Mouse (Mus musculus) embryonic facial prominence, embryonic 14.5 days (tissue): ENCODE results near the gene Cacna1e. TPM values are rescaled to one million over a fixed set of nuclear protein-coding genes. Genes with fewer than 3 reads are reported as not detected.

ENCODE experiments used
- ATAC-seq: fragments of 200-750 bp; cut with Nextera tagmentation; 2 replicates; pipeline ENCODE4 v1.8.0; 2017; ENCODE audit warnings: low read depth, moderate number of reproducible peaks, moderate TSS enrichment
- DNase-seq: peaks from one replicate; pipeline ENCODE4 v3.0.0-alpha.2; 2015; ENCODE audit warnings: low spot score
- H3K27ac ChIP-seq: fragments of 300-500 bp; sonication (generic); replicated peaks from 2 replicates; pipeline ENCODE4 v1.5.1; 2014; ENCODE audit warnings: low read depth, mild to moderate bottlenecking, low read length, moderate library complexity
- H3K27me3 ChIP-seq: fragments of 300-500 bp; sonication (generic); replicated peaks from 2 replicates; pipeline ENCODE4 v1.6.1; 2014; ENCODE audit warnings: low read length; ENCODE audit not compliant: control insufficient read depth, insufficient read depth
- H3K36me3 ChIP-seq: fragments of 300-500 bp; sonication (generic); 2 replicates; pipeline ENCODE4 v1.6.1; 2014; ENCODE audit warnings: low read length, mixed read lengths; ENCODE audit not compliant: control insufficient read depth, insufficient read depth
- H3K4me1 ChIP-seq: fragments of 300-500 bp; sonication (generic); 2 replicates; pipeline ENCODE4 v1.6.1; 2014; ENCODE audit warnings: antibody characterized with exemption, low read length; ENCODE audit not compliant: control insufficient read depth, insufficient read depth
- H3K4me2 ChIP-seq: fragments of 300-500 bp; sonication (generic); 2 replicates; pipeline ENCODE4 v1.6.1; 2014; ENCODE audit warnings: low read depth, mild to moderate bottlenecking, low read length, moderate library complexity, mixed read lengths
- H3K4me3 ChIP-seq: fragments of 300-500 bp; sonication (generic); 2 replicates; pipeline ENCODE4 v1.5.1; 2014; ENCODE audit warnings: low read depth, mild to moderate bottlenecking, low read length
- H3K9ac ChIP-seq: fragments of 300-500 bp; sonication (generic); 2 replicates; pipeline ENCODE4 v1.6.1; 2014; ENCODE audit warnings: low read depth, mild to moderate bottlenecking, low read length, moderate library complexity, mixed read lengths
- H3K9me3 ChIP-seq: fragments of 300-500 bp; sonication (generic); 2 replicates; pipeline ENCODE4 v1.6.1; 2016; ENCODE audit warnings: low read length; ENCODE audit not compliant: control insufficient read depth
- WGBS: fragments of 180-500 bp; shearing (Covaris S2); extraction: QIAGEN DNeasy Blood & Tissue Kit; methylation state at CpG from one replicate; pipeline ENCODE4 v1.1.7; 2014; 5-methylcytosine and 5-hydroxymethylcytosine counted together
- polyA plus RNA-seq: library from polyadenylated mRNA; unstranded; fragments of >200 nt; fragmentation: Nextera tagmentation; extraction: Ambion mirVana; gene quantifications from 2 replicates; pipeline ENCODE4 v1.2.1, GENCODE M21; 2014

Gene Cacna1e
- polyA plus RNA-seq, 1 experiment from 2014 or later: 0.99 TPM

DNA sequence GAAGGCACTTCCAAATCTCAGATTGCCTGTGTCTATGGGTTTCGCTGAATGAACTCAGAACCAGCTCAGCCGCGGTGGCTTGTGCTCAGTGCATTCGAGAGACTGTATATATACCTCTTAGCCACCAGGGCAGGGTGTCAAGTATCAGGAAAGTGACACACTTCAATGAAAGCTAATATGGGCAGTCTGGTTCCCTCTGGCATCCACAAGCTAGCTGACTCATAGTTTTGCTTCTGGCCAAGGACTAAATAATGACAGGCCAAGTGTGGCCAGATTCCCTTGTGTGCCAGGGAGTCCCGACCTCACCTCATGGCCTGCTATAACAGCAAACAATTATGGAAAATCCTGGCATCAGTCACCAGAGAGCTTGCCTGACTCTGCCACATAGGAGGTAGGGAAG, 422.8 kb downstream of the Cacna1e start:
- no peak overlapping the region for H3K4me2 ChIP-seq
- no peak overlapping the region for H3K4me3 ChIP-seq
- DNase-seq: peak; percentile 18
- no peak overlapping the region for H3K27ac ChIP-seq
- no peaks in the 10 kb centered on the region for H3K27me3 ChIP-seq
- no peak overlapping the region for H3K9ac ChIP-seq
- WGBS: 57% methylated on average over 5 of the region's 5 CpGs
- H3K4me1 ChIP-seq: no peaks in the 10 kb centered on the region
- peak; percentile 50; the same call in 1 of the 2 replicates for ATAC-seq
- no peaks in the 10 kb centered on the region for H3K36me3 ChIP-seq
- H3K9me3 ChIP-seq: no peaks in the 10 kb centered on the region

- WGBS: 86% methylated on average over 7 of the region's 7 CpGs
- Histone ChIP-seq H3K9me3 (no peaks in the 10 kb centered on the region), H3K27ac (no peak overlapping the region), H3K36me3 (no peaks in the 10 kb centered on the region), H3K4me2 (no peak overlapping the region), H3K9ac (no peak overlapping the region), H3K27me3 (no peaks in the 10 kb centered on the region), H3K4me3 (no peak overlapping the region), H3K4me1 (no peaks in the 10 kb centered on the region)
- DNase-seq (no peak), ATAC-seq (no peak)
Observed at GRCm38 (mm10) chr1:154460067-154460466, 424.2 kb downstream of the Cacna1e start.

DNA sequence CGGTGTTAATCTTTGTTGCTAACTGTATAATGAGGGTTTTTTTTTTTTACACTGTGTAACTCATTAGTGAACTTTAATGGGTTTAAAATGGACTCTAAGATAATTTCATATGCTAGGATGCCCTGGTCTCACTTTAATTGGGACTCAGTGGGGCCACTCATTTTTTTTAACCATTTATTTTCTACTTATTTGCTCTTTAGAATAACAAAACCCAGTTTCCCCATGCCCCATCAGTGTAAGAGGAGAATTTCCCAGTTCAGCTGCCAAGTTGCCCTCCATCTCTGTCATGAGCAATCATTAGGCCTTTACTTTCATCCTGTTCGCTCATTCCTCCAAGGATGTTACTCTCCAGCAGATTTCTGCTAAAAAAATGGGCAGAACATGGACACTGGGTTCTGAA, 425.7 kb downstream of the Cacna1e start:
- H3K4me2 ChIP-seq: no peak overlapping the region
- no peak overlapping the region for H3K27ac ChIP-seq
- ATAC-seq: no peak
- WGBS: 88% methylated on average over 2 of the region's 2 CpGs
- H3K9me3 ChIP-seq: no peaks in the 10 kb centered on the region
- no peak overlapping the region for H3K4me3 ChIP-seq
- no peak overlapping the region for H3K9ac ChIP-seq
- no peaks in the 10 kb centered on the region for H3K36me3 ChIP-seq
- H3K4me1 ChIP-seq: no peaks in the 10 kb centered on the region
- DNase-seq: no peak
- H3K27me3 ChIP-seq: no peaks in the 10 kb centered on the region

DNA sequence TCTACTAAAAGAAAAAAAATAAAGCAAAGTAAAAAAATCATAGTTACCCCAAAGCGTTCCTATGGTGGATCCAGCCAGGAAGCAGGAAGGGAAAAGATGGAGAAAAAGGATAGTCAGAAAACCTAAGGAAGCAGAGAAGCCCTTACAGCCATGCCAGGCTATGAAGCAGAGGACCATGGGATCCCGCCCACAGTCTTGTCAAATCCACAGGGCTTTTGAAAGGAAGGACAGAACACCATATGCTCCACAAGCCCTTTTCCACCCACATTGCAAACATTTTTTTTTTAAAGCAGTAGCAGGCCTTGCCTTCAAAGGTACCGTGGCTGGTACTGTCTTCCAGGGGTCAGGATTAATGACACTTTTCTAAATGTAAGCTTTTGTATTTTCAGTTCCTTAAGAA, 433.5 kb downstream of the Cacna1e start:
- ATAC-seq: no peak
- no peak overlapping the region for H3K4me2 ChIP-seq

GRCm38 (mm10) chr1:154446456-154446855, 437.8 kb downstream of the Cacna1e start:
- WGBS: 48% methylated on average over 3 of the region's 3 CpGs
- DNase-seq (peak; percentile 8), ATAC-seq (no peak)

More for the DNA sequence above, 433.5 kb downstream of the Cacna1e start:
- no peaks in the 10 kb centered on the region for H3K36me3 ChIP-seq
- H3K4me3 ChIP-seq: no peak overlapping the region
- 78% methylated on average over 3 of the region's 3 CpGs for WGBS
- no peaks in the 10 kb centered on the region for H3K27me3 ChIP-seq
- no peak overlapping the region for H3K9ac ChIP-seq
- H3K4me1 ChIP-seq: no peaks in the 10 kb centered on the region
- H3K9me3 ChIP-seq: no peaks in the 10 kb centered on the region
- no peak for DNase-seq
- no peak overlapping the region for H3K27ac ChIP-seq

GRCm38 (mm10) chr1:154433520-154433919, 450.8 kb downstream of the Cacna1e start:
- no peak overlapping the region for H3K9ac ChIP-seq
- H3K27ac ChIP-seq: no peak overlapping the region
- H3K9me3 ChIP-seq: no peaks in the 10 kb centered on the region
- ATAC-seq: no peak
- H3K4me1 ChIP-seq: no peaks in the 10 kb centered on the region
- H3K4me3 ChIP-seq: no peak overlapping the region
- H3K4me2 ChIP-seq: no peak overlapping the region
- no peaks in the 10 kb centered on the region for H3K36me3 ChIP-seq
- DNase-seq: no peak
- WGBS: 93% methylated on average over 1 of the region's 1 CpGs
- no peaks in the 10 kb centered on the region for H3K27me3 ChIP-seq

More at GRCm38 (mm10) chr1:154446456-154446855, 437.8 kb downstream of the Cacna1e start:
- Histone ChIP-seq H3K4me2 (no peak overlapping the region), H3K36me3 (no peaks in the 10 kb centered on the region), H3K9me3 (no peaks in the 10 kb centered on the region), H3K4me1 (no peaks in the 10 kb centered on the region), H3K4me3 (no peak overlapping the region), H3K9ac (no peak overlapping the region), H3K27ac (no peak overlapping the region), H3K27me3 (no peaks in the 10 kb centered on the region)

DNA sequence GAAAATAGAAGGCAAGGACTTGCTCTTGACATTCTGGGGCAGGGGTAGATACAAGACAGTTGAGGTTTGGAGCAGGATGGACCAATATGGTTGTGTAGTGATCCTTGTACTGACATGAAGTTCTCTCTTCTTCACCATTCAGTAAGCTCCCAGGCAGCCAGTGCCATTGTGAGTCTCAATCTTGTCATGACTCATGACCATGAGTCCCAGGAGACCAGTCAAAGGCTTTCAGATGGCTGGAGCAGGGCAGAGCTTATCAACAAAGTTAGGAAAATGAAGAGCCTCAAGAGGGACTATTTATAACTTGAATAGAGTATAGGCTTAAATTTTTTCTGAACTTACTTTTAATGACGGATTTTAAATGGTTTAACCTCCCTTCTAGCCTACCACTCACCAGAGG, 451.2 kb downstream of the Cacna1e start:
- no peak overlapping the region for H3K9ac ChIP-seq
- no peak for DNase-seq
- no peaks in the 10 kb centered on the region for H3K27me3 ChIP-seq
- H3K27ac ChIP-seq: no peak overlapping the region
- no peaks in the 10 kb centered on the region for H3K4me1 ChIP-seq
- H3K9me3 ChIP-seq: no peaks in the 10 kb centered on the region
- H3K36me3 ChIP-seq: no peaks in the 10 kb centered on the region
- WGBS: 82% methylated on average over 1 of the region's 1 CpGs
- H3K4me2 ChIP-seq: no peak overlapping the region
- no peak overlapping the region for H3K4me3 ChIP-seq
- ATAC-seq: no peak

DNA sequence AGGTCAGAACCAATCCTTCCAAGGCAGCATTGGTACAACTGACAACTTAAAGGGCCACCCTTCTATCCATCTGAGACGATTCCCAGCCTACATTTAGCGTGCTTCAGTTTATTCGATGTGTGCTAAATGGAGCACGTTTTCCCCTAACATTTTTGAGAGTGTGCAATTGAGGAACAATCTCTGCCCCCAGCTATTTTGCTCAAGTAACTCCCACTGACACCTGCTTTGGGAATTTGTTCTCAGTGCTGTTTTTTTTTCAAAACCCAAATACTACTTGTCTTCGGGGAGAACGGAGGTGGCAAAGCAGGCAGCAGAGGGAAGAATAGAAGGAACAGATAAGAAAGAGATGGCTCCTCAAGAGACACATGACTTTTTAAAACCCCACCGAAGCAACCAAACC, 456.0 kb downstream of the Cacna1e start:
- no peak overlapping the region for H3K4me2 ChIP-seq
- no peak for DNase-seq
- no peak overlapping the region for H3K27ac ChIP-seq
- H3K4me1 ChIP-seq: no peaks in the 10 kb centered on the region
- H3K9me3 ChIP-seq: no peaks in the 10 kb centered on the region
- no peak for ATAC-seq
- H3K4me3 ChIP-seq: no peak overlapping the region
- H3K36me3 ChIP-seq: no peaks in the 10 kb centered on the region
- no peaks in the 10 kb centered on the region for H3K27me3 ChIP-seq
- no peak overlapping the region for H3K9ac ChIP-seq
- WGBS: 71% methylated on average over 7 of the region's 7 CpGs

GRCm38 (mm10) chr1:154418278-154418677, 466.0 kb downstream of the Cacna1e start:
- Histone ChIP-seq H3K36me3 (no peaks in the 10 kb centered on the region), H3K27ac (no peak overlapping the region), H3K4me1 (no peaks in the 10 kb centered on the region), H3K9ac (no peak overlapping the region), H3K9me3 (no peaks in the 10 kb centered on the region), H3K4me3 (no peak overlapping the region), H3K27me3 (no peaks in the 10 kb centered on the region), H3K4me2 (no peak overlapping the region)
- 64% methylated on average over 5 of the region's 5 CpGs for WGBS
- no peak for ATAC-seq
- no peak for DNase-seq
